Mouse (Mus musculus): ENCODE results near the gene Lbx1. TPM values are rescaled to one million over a fixed set of nuclear protein-coding genes. Genes with fewer than 3 reads are reported as not detected.

The Lbx1 gene
- polyA plus RNA-seq, 1 experiment from 2014 or later: 3.9 TPM

GRCm38 (mm10) chr19:45232443-45233410 is 2.9 kb downstream of the Lbx1 start:
- WGBS: under 1% methylated on average over 42 of the region's 42 CpGs
- peak overlapping the region; percentile 82 for H3K27ac ChIP-seq
- H3K4me1 ChIP-seq: peaks cover 62% of the 10 kb centered on the region
- H3K4me3 ChIP-seq: peak overlapping the region; percentile 49
- peak; percentile 55 for DNase-seq (ENCODE audit: low spot score)
- H3K36me3 ChIP-seq: no peaks in the 10 kb centered on the region
- peaks cover 100% of the 10 kb centered on the region for H3K27me3 ChIP-seq (ENCODE audit: low read depth, poor library complexity, severe bottlenecking)
- no peaks in the 10 kb centered on the region for H3K9me3 ChIP-seq (replicated peaks)

GRCm38 (mm10) chr19:45232036-45232410 is 3.6 kb downstream of the Lbx1 start:
- no peaks in the 10 kb centered on the region for H3K9me3 ChIP-seq (replicated peaks)
- peaks cover 55% of the 10 kb centered on the region for H3K4me1 ChIP-seq
- DNase-seq (ENCODE audit: low spot score): peak; percentile 63
- H3K4me3 ChIP-seq: peak overlapping the region; percentile 41
- peak overlapping the region; percentile 73; the same call in 1 of the 2 replicates for H3K27ac ChIP-seq
- H3K27me3 ChIP-seq (ENCODE audit: low read depth, poor library complexity, severe bottlenecking): peaks cover 100% of the 10 kb centered on the region
- H3K36me3 ChIP-seq: no peaks in the 10 kb centered on the region
- WGBS: under 1% methylated on average over 14 of the region's 14 CpGs

GRCm38 (mm10) chr19:45231383-45232035 is 4.1 kb downstream of the Lbx1 start:
- peaks cover 100% of the 10 kb centered on the region for H3K27me3 ChIP-seq (ENCODE audit: low read depth, poor library complexity, severe bottlenecking)
- peak; percentile 71 for DNase-seq (ENCODE audit: low spot score)
- peak overlapping the region; percentile 41 for H3K4me3 ChIP-seq
- H3K4me1 ChIP-seq: peaks cover 50% of the 10 kb centered on the region
- under 1% methylated on average over 44 of the region's 44 CpGs for WGBS
- no peaks in the 10 kb centered on the region for H3K36me3 ChIP-seq
- no peaks in the 10 kb centered on the region for H3K9me3 ChIP-seq (replicated peaks)
- H3K27ac ChIP-seq: peak overlapping the region; percentile 73

GRCm38 (mm10) chr19:45230848-45231382 is 4.7 kb downstream of the Lbx1 start:
- no peaks in the 10 kb centered on the region for H3K9me3 ChIP-seq (replicated peaks)
- peaks cover 100% of the 10 kb centered on the region for H3K27me3 ChIP-seq (ENCODE audit: low read depth, poor library complexity, severe bottlenecking)
- no peaks in the 10 kb centered on the region for H3K36me3 ChIP-seq
- DNase-seq (ENCODE audit: low spot score): peak; percentile 67
- peaks cover 44% of the 10 kb centered on the region for H3K4me1 ChIP-seq
- 1% methylated on average over 48 of the region's 51 CpGs for WGBS
- peak overlapping the region; percentile 41 for H3K4me3 ChIP-seq
- peak overlapping the region; percentile 73 for H3K27ac ChIP-seq

- H3K27me3 ChIP-seq (ENCODE audit: low read depth, poor library complexity, severe bottlenecking): peaks cover 100% of the 10 kb centered on the region
- peaks cover 42% of the 10 kb centered on the region for H3K4me1 ChIP-seq
- H3K36me3 ChIP-seq: no peaks in the 10 kb centered on the region
- 1% methylated on average over 20 of the region's 20 CpGs for WGBS
- H3K27ac ChIP-seq: 0 out of 2 replicates have a peak overlapping the region, but pooled peaks have one; percentile 32
- DNase-seq (ENCODE audit: low spot score): no peak
- H3K4me3 ChIP-seq: peak overlapping the region; percentile 32
- no peaks in the 10 kb centered on the region for H3K9me3 ChIP-seq (replicated peaks)
These were observed 5.4 kb downstream of the Lbx1 start for GRCm38 (mm10) chr19:45230201-45230611.

GRCm38 (mm10) chr19:45229378-45230135 is 6.1 kb downstream of the Lbx1 start:
- H3K4me3 ChIP-seq: peak overlapping the region; percentile 32
- peak overlapping the region; percentile 43; the same call in 1 of the 2 replicates for H3K27ac ChIP-seq
- H3K4me1 ChIP-seq: peaks cover 40% of the 10 kb centered on the region
- peaks cover 100% of the 10 kb centered on the region for H3K27me3 ChIP-seq (ENCODE audit: low read depth, poor library complexity, severe bottlenecking)
- DNase-seq (ENCODE audit: low spot score): peak; percentile 66
- no peaks in the 10 kb centered on the region for H3K36me3 ChIP-seq
- under 1% methylated on average over 33 of the region's 33 CpGs for WGBS
- H3K9me3 ChIP-seq (replicated peaks): no peaks in the 10 kb centered on the region

GRCm38 (mm10) chr19:45228781-45229180 is 6.8 kb downstream of the Lbx1 start:
- DNase-seq (ENCODE audit: low spot score): peak; percentile 48
- WGBS: 3% methylated on average over 4 of the region's 4 CpGs

GRCm38 (mm10) chr19:45228097-45228496 is 7.5 kb downstream of the Lbx1 start:
- whole genome bisulfite sequencing: 6% methylated on average over 12 of the region's 12 CpGs
- Histone ChIP-seq H3K27ac (no peak overlapping the region), H3K27me3 (ENCODE audit: low read depth, poor library complexity, severe bottlenecking) (peaks cover 100% of the 10 kb centered on the region), H3K4me3 (no peak overlapping the region), H3K9me3 (replicated peaks) (no peaks in the 10 kb centered on the region), H3K36me3 (no peaks in the 10 kb centered on the region), H3K4me1 (peaks cover 45% of the 10 kb centered on the region)
- peak; percentile 46 for DNase-seq (ENCODE audit: low spot score)

More at GRCm38 (mm10) chr19:45228781-45229180, 6.8 kb downstream of the Lbx1 start:
- H3K36me3 ChIP-seq: no peaks in the 10 kb centered on the region
- 0 out of 2 replicates have a peak overlapping the region, but pooled peaks have one; percentile 43 for H3K27ac ChIP-seq
- peaks cover 100% of the 10 kb centered on the region for H3K27me3 ChIP-seq (ENCODE audit: low read depth, poor library complexity, severe bottlenecking)
- H3K9me3 ChIP-seq (replicated peaks): no peaks in the 10 kb centered on the region
- peaks cover 46% of the 10 kb centered on the region for H3K4me1 ChIP-seq
- peak overlapping the region; percentile 32 for H3K4me3 ChIP-seq

GRCm38 (mm10) chr19:45227671-45228070 is 7.9 kb downstream of the Lbx1 start:
- H3K27ac ChIP-seq: no peak overlapping the region
- H3K4me3 ChIP-seq: no peak overlapping the region
- 3% methylated on average over 1 of the region's 1 CpGs for WGBS
- peaks cover 45% of the 10 kb centered on the region for H3K4me1 ChIP-seq
- no peaks in the 10 kb centered on the region for H3K36me3 ChIP-seq
- H3K27me3 ChIP-seq (ENCODE audit: low read depth, poor library complexity, severe bottlenecking): peaks cover 100% of the 10 kb centered on the region
- peak; percentile 37 for DNase-seq (ENCODE audit: low spot score)
- no peaks in the 10 kb centered on the region for H3K9me3 ChIP-seq (replicated peaks)

- peaks cover 48% of the 10 kb centered on the region for H3K4me1 ChIP-seq
- DNase-seq (ENCODE audit: low spot score): peak; percentile 46
- no peak overlapping the region for H3K4me3 ChIP-seq
- H3K27ac ChIP-seq: no peak overlapping the region
- 1% methylated on average over 3 of the region's 3 CpGs for WGBS
- peaks cover 100% of the 10 kb centered on the region for H3K27me3 ChIP-seq (ENCODE audit: low read depth, poor library complexity, severe bottlenecking)
- no peaks in the 10 kb centered on the region for H3K36me3 ChIP-seq
- H3K9me3 ChIP-seq (replicated peaks): no peaks in the 10 kb centered on the region
These were observed 8.6 kb downstream of the Lbx1 start for GRCm38 (mm10) chr19:45227049-45227448.

- DNase-seq (ENCODE audit: low spot score): peak; percentile 49
- Histone ChIP-seq H3K4me1 (peaks cover 44% of the 10 kb centered on the region), H3K27ac (no peak overlapping the region), H3K36me3 (no peaks in the 10 kb centered on the region), H3K4me3 (no peak overlapping the region), H3K9me3 (replicated peaks) (no peaks in the 10 kb centered on the region), H3K27me3 (ENCODE audit: low read depth, poor library complexity, severe bottlenecking) (peaks cover 100% of the 10 kb centered on the region)
- under 1% methylated on average over 8 of the region's 8 CpGs for WGBS
These were observed 9.4 kb downstream of the Lbx1 start for GRCm38 (mm10) chr19:45226246-45226645.

- peak; percentile 54 for DNase-seq (ENCODE audit: low spot score)
- H3K4me3 ChIP-seq: no peak overlapping the region
- no peaks in the 10 kb centered on the region for H3K36me3 ChIP-seq
- WGBS: 3% methylated on average over 12 of the region's 12 CpGs
- peaks cover 97% of the 10 kb centered on the region for H3K27me3 ChIP-seq (ENCODE audit: low read depth, poor library complexity, severe bottlenecking)
- H3K4me1 ChIP-seq: peaks cover 43% of the 10 kb centered on the region
- H3K9me3 ChIP-seq (replicated peaks): no peaks in the 10 kb centered on the region
- H3K27ac ChIP-seq: no peak overlapping the region
These were observed 10.5 kb downstream of the Lbx1 start for GRCm38 (mm10) chr19:45225130-45225529.
